Mouse (Mus musculus) v-Abl transformed pro-B cells (cell line): ENCODE measurements around the gene Ak2.

Experiments
- in situ Hi-C, 2 experiments: fragments of 400-800 bp; cut with MboI; formaldehyde crosslinking; loops; one replicate each; pipeline ENCODE4 v1.15.1; 2025; ENCODE audit not compliant: unreplicated experiment in 2 of 2

Ak2 gene

DNA sequence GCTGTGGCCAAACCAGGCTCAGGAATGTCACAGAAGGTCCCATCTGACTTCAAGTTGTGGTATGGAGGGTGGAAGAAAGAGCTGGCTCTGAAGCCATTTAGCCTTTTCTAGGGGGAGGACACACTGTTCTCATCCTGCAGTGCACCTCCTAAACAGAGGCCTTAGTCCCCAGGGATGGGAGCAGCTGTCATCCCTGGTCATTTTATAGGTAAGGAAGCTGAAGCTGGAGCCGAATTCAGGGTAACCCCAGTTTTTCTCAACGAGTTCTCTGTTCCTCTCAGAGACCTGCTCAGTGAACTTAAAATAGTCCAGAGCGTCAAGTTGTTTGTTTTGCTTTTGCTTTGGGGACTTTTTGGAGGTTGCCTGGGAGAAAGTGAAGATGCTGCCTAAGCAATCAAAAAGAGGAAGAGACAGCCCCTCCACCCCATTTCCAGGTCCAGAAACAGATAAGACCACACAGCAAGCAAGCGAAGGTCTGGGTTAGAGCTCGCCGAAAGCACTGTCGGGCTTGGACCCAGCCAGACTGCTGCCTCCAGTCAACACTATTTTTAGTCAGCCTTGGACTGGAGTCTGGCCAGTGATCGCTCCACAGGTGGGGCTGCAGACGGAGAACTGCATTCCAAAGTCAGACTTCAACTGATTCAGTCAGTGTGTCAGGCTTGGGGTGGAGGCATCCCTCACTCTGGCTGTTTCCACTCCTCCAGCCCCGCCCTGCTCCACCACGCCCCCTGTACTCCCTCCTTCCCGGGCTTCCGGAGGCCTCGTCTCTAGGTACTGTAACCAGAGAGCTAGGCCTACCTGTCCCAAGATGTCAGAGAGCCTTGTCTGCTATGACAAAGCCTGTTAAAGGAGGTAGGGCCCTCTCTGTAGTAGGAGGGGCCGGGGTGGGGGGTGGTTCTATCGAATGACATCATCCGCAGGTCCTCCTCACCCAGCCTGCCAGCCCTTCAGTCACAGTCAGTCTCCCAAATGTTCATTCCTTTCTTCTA is 41.5 kb downstream of the Ak2 start:
- in situ Hi-C loops: loop anchor here in 1 of 2 experiments (5.0 kb wide), 1 partner anchor 34 kb away; no protein-coding TSS in a partner anchor

DNA sequence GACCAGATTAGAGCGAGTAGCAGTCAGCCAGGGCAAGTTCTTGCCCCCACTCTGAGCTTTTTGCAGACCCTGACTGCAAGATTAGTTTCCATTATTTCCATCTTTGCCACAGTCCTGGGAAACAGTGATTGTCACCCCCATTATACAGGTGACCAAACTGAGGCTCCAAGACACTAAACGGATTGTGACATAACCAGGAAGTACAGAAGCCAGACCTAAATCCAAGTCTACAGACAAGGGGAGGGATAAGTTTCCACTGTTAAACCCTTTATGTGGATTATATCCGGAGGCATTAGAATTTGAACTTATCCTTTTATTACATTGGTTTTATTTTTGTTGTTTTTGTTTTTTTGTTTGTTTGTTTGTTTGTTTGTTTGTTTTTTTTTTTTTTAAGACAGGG is 42.5 kb downstream of the Ak2 start:
- in situ Hi-C loops: loop anchor here in 1 of 2 experiments (5.0 kb wide), 1 partner anchor 33 kb away; no protein-coding TSS in a partner anchor

GRCm38 (mm10) chr4:129034706-129035660 is 43.2 kb downstream of the Ak2 start:
- in situ Hi-C loops: loop anchor here in 1 of 2 experiments (5.0 kb wide), 1 partner anchor 32 kb away; no protein-coding TSS in a partner anchor

DNA sequence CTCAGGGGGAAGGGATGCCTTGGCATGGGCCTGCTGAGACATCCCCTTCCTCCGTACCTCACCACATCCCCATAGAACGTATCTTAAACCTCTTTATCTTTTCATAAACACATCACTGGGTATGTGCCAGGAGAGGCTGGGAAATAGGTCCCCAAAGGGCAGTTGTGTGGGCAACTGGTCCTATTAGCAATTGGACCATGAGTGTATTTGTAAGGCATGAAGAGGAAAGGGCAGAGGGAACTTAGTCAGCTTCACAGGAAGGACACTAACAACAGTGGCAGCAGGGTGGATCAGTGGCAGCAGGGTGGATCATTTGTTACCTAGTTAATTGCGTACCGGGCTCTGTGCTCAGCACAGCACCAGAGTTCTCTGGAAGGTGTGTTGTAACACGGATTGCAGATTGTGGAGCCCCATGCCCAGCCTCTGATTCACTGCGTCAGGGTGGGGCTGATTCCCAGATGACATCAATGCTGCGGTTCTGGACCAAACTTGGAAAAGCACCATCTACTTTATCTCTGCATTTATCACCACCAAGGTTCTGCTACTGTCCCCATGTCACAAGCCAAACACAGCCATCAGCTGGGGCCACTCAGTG is 44.2 kb downstream of the Ak2 start:
- in situ Hi-C loops: no loop called here

DNA sequence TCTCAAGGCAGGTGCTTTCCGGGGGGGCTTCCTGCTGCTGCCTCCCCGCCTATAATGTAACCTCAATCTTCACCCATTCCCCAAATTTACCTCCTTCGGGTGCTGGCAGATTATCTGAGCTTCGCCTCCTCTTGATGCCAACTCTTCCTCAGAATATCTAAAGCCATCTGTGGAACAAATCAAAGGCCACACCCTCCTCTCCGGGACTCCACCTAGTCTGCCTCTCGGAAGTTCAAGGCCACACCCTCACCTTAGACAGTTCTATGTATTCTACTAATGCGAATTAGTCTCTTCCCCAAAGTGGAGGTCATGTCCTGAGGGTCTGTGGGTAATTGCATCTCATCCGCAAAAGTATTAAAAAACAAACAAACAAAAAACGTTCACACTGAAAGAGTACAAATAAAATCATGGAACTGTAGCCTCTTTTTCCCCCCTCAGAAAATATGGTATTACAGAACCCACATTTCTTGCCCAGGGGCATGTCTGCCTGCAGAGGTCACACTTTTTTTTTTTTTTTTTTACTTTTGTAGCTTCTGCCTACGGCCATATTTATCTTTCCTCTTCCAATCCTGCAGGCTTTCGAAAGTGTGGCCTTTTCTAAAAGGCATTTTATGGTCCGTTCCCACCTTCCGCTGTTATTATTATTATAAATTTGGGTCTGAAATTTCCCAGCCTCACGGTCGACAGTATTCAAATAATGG is 56.1 kb downstream of the Ak2 start:
- in situ Hi-C loops: no loop called here

- in situ Hi-C loops: no loop called here
Observed at GRCm38 (mm10) chr4:129048501-129049305, 56.9 kb downstream of the Ak2 start.

GRCm38 (mm10) chr4:129049306-129050011 is 57.7 kb downstream of the Ak2 start:
- in situ Hi-C loops: no loop called here

GRCm38 (mm10) chr4:129050365-129050764 is 58.6 kb downstream of the Ak2 start:
- in situ Hi-C loops: no loop called here

DNA sequence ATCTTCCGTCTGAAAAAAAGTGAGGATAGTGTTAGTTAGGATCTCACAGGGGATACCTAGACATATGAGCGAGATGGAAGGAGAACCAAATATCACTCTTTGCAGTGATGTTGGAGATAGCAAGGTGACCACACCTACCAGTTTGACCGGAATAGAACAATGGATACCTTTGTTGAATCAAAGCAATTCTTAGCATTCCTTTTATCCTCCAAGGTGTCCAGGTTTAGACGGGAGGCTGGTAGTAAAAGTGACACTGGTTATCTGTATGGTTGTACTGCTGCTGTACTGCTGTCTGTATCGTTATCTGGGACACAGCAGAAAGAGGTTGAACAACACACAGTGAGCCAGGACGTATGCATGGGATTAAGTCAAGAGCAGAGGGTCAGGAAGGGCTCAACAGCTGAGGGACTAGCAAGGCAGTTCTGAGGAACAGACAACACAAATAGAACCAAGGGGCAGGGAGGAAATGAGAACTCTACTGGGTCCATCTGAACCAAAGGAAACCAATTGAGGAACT is 59.2 kb downstream of the Ak2 start:
- in situ Hi-C loops: no loop called here

DNA sequence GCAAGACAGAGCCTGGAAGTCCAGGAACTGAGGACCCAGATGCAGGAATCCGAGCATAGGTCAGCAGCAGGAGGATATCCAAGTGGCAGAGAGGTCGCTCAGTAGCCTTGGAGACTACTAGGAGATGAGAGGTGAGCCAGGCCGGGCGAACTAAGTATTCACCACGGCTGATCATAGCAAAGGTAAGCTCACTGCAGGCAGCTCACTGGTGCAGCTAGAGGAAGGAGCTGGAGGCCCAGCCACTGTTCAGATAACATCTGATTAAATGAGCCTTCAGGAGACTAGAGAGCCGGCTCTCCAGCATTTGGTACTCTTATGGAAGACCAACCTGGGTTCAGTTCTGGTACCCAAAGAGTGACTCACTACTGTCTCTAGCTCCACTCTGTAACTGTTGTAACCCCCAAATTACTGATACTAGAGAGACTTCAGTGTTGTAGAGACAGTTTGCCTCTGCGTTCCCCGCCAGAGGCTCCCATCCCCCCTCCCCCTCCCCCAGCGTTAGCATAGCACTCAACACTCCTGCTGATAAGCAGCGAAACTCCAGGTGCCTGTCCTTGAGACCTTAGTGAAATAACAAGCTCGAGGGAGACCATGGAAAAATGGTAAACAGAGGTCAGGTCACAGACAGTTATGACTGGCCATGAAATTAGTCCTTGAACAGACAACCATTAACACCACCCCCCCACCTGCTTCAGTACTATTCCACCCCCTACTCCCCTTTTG is 59.9 kb downstream of the Ak2 start:
- in situ Hi-C loops: no loop called here

GRCm38 (mm10) chr4:129054757-129055156 is 63.0 kb downstream of the Ak2 start:
- in situ Hi-C loops: no loop called here

DNA sequence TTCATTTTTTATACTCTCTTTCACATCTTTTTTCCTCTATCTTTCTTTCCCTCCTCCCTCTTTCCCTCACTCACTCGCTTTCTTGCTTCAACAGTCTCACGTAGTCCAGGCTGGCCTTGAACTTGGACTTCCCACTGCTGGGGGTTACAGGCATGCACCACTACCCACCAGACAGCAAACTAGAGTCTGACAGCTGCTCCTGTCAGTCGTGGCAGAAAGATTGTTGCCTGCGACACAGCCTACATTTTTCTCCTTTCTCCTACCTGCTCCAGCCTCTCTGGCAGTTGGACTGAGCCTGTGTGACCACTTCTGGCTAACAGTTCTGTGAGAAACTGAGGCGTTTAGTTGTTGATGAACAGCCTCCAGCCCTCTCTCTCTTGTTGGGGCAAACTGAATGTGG is 63.8 kb downstream of the Ak2 start:
- in situ Hi-C loops: no loop called here

- in situ Hi-C loops: no loop called here
Observed at GRCm38 (mm10) chr4:129057533-129058206, 65.9 kb downstream of the Ak2 start.

- in situ Hi-C loops: no loop called here
Observed at GRCm38 (mm10) chr4:129058207-129059092, 66.7 kb downstream of the Ak2 start, which contains the start of gene Rnf19b. TSS of gene Rnf19b (plus strand) at chr4:129058271.

DNA sequence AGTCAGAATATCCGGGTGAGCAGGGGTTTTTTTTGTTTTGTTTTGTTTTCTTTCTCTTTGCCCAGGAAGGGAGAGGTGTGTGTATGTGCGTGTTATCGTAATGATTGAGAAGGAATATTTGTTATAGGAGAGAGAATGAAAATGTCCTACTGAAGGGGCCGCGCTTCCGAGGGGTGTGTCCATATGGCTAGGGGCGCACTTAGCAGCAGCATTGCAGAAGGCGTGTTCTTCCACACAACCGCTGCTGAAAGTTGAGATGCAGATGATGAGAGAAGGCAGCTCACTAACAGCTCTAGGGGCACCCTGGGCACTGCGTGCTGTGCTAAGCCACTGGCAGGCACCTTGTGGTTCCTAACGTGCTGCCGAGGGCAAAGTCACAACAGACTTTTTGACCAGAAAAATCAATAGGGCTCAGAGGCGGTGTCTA is 67.4 kb downstream of the Ak2 start:
- in situ Hi-C loops: no loop called here

GRCm38 (mm10) chr4:129059922-129060321 is 68.2 kb downstream of the Ak2 start:
- in situ Hi-C loops: loop anchor here in 1 of 2 experiments (5.0 kb wide), 1 partner anchor 43 kb away; no protein-coding TSS in a partner anchor
